Mouse (Mus musculus): ENCODE data around the gene Foxo3.

Gene Foxo3

DNA sequence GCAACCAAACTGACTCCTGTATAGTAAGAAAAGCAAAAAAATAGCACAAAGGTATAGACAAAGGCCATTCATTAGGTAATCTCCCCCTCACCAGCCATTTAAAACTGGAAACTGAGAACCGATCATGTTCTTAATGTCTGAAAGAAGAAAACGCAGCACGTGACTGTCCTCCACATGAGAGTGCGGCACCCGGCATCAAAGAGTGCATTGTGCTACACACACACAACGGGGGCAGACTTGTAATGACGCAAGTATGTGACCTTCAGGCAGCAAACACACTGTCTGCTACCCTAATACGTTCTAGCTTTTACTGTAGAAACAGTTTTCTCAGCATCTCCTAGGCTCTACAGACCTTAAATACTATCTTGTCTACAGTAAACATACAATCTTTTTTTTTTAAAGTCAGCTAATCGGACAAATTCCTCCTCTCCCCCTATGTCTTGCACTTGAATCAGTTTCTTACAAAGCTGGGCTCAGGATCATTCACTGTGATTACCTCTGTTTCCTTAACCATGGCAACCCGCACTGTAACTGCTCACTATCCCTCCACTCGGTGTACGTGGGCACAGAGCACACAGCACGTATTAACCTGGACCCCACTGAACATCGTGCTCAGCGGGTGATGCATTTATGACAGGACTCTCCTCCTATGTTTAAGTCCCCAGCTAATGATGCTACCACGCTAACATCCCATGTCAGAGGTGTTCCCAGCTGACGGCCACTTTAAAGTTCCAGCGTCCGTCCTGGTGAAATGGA lies 55.2 kb downstream of the Foxo3 start:
- no peak for DNase-seq

DNA sequence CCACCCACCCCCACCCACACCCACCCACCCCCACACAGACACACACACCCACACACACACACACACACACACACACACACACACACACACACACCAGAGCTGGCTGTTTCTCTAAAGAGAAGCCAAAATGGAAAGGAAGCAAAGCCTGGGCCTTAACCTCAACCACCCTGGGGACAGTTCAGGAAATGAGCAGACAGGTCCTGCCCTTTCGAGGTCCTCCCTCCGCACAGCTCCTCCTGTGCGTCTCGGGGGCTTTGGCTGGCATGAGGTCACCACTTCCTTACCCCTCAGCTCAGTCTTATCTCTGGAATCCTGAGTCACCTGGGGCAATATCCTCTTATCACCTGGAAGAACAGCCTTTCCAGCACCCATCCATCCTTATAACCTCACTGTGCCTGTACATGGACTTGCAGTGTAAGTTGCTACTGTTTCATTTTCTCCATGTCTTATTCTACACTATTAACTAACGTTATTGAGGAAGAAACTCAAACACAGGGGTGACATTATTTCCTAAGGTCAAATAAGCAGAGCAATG lies 56.1 kb downstream of the Foxo3 start:
- no peak for DNase-seq

DNA sequence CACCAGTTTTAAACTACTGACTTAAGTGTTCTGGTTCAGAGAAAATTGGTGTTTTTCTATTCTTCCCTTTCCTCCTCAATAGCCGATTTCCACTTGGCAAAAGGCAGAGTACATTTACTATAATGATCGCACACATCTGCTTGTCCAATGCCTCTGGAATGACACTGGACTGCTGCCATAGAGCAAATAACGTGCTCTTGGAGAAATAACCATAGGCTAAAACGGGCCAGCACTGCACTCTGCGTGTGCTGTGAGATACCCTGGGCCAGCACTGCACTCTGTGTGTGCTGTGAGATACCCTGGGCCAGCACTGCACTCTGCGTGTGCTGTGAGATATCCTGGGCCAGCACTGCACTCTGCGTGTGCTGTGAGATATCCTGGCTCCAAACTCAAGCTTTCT lies 65.1 kb downstream of the Foxo3 start:
- DNase-seq: peak; percentile 63

DNA sequence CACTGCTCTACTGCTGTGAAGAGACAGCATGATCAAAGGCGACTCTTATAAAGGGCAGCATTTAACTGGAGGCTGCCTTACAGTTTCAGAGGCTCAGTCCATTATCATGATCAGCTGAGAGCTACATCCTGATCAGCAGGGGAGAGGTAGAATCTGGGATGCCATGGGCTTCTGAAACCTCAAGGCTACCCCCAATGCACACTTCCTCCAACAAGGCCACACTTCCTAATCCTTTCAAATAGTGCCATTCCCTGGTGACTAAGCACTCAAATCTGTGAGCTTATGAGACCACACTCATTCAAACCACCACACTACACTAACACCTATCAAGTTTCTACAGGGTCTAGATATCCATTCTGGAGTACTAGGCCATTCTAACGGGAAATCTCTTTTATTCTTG lies 65.9 kb downstream of the Foxo3 start:
- DNase-seq: no peak

DNA sequence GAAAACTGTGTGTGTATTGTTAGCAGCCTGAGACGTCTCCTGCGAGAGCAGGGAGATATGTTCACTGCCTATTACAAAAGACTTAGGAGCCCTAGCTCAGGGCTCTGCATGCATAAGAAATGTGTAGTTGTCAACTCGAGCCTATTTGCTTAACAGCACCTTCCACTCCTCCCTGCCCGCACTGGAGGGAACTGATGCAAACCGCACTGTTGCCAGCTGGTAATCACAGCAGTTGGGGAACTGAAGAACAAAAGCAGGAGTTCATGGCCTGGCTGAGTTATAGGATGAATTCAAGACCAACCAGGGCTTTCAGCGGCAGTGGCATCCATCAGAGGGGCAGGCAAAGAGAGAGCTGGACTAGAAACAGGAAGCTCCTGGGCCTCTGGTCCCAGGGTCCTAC lies 66.7 kb downstream of the Foxo3 start:
- DNase-seq: no peak

DNA sequence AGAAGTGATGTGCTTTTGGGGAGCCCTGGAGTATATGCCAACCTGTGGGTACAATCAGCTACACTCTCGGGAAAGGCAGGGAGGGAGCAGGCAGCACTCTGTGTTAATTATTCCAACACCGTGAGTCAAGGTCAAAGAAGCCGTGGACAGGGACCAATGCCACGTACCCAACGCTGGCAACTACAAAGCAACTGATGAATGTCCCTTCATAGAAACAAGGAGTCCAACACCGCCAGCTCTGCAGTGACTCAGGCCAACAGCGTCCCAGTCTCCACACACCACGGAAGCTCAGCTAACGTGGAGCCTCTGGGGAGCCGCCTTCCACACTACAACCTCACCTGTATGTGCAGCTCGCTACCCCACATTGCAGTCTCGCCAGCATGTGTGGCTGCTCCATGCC lies 68.9 kb downstream of the Foxo3 start:
- no peak for DNase-seq

DNA sequence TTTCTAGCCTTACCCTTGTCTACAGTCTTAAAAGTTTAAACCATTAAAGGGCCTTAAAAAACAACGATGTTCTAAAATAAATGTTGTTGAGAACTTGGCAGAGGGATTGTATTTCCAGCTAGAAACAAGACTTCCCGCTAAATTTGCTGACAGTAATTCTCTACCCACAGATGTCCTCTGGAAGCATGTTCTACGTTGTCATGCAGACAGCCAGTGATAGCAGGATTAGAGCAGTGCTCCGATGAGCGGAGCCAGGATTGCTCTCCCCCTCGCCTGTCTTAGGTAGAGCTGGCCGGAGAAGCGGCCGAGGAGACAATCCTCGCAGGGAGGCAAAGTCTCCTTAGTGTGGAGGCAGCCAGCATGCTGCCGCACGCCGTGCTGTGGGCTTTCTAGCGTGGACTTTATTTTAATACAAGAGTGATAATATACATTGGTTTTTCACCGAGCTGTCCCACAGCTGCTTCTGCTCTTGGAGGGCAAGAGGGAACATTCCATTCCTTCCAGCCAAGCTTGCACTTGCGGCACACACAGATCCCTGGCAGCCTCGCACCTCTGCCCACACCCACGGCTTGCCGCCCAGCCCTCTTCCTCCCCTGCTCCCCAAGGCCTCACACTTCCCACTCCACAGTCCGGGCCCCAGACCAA lies 71.7 kb downstream of the Foxo3 start:
- DNase-seq: peak; percentile 74

DNA sequence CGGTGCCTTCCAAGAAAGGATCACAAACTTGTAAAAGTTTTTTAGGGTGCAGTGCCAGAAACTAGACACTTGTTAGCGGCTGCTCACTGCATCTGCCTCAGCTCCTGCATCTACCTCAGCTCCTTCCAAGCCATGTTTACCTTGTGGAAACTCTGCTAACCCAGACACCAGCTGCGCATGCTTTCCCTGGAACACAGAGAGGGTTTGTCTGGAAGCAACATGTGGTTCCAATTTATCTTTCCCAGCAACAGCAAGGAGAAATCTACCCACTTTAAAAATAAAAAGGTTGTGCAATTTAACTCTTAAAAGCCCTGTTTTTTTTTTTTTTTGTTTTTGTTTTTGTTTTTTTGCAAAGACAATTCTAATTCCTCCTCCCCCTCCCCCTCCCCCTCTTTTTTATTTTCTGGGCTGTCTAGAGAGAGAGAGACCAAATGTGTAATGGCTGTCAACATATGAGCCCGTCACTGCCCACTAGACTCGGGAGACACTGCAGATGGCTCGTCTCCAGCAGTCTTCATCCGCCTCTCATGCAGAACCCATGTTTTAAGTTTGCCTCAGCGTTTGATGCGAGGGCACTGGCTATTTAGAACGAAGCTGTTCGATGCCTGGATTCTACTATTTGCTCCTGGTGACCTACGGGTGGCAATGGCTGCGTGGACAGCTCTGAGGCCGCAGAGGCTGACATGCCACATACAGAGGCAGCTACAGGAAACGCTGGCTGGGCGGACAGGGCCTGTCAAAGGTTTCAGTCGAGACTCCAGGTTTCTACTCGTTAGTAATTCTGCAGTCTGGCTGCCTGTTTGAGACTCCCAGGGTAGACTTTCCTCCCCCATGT lies 73.0 kb downstream of the Foxo3 start:
- DNase-seq: no peak

DNA sequence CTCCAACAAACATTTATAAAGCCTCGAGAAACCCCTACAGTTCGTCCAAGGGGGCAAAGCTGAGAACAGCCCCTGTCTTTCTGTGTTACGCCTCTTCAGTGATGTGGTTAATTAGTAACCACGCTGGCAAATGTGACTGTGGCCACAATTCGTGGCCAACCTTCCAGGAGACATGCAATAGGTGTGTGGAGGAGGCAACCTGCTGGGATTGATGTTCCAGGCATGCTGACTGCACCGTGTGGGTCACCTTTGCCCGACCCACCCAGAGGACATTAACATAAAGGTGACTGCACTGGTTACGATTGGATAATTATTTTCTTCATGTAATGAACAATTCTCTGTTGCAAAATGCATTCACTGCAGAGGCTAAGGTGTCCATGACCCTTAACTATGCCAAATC lies 74.0 kb downstream of the Foxo3 start:
- DNase-seq: no peak

DNA sequence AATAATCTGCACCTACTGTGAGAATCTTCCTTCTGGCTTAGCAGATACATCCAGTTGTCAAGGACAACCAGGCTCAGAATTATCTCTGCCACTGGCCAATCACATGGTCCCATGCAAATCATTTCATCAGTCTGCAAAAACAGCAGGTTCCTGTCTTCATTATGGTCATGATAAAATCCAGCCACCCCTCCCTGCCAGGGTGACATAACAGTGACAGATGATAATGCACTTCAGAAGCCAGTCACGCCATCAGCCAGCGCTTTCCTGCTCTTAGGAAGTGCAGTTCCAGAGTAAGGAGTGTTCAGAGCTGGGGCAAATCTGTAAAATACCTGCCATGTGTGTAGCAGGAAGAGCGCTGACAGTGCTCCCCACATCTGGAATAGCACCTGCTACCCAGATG lies 77.1 kb downstream of the Foxo3 start:
- DNase-seq: peak; percentile 58

DNA sequence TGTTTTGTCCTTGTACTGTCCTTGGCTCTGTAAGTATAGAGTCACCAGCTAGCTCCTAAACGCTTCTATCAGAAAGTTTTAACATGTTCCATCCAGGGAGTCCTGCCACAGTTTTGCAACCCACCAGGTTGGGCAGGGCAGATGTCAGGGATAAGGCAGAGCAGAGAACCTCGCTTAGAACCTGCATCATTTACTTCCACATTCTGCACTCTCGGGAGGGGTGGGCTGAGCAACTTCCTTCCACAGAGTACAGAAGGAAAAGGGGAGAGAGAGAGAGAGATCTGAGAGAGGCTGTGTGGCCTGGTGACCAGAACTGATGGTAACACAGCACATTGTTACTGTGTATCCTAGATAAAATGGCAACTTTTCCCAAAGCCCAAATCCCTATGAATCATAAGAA lies 77.9 kb downstream of the Foxo3 start:
- no peak for DNase-seq

DNA sequence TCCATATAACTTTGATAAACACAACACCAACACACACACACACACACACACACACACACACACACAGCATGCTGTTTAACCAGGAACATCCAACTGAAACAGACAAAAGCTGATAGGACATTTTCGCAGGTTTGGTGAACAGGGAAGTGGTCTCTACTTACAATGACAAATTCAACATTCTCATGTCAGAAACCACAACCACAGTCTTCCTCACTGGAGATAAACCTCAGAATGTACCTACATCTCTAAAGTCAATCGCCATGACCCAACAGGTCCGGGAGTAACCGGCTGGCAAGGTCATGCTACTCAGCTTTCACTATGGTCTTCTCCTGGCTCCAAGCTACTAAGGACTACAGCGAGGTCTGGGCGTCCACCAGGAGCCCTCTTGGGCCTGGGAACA lies 81.8 kb downstream of the Foxo3 start:
- no peak for DNase-seq

DNA sequence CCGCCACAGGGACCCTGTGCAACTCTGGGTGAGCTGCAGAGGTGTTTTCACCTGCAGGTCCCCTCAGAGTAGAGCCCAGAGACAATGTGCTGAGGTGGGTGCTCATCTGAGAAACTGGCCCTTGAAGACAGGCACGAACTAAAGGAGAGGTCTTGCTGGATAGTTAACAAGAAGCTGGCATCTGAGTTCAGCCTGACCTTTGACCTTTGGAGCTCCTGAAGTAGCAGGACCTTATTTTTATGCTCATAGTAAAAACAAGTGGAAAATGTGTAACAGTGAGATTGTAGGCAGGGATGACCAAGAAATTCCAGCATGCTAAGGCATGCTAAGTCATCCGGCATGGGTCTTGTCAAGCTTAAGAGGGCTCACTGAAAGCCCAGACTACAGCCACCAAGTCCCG lies 82.6 kb downstream of the Foxo3 start:
- DNase-seq: no peak

DNA sequence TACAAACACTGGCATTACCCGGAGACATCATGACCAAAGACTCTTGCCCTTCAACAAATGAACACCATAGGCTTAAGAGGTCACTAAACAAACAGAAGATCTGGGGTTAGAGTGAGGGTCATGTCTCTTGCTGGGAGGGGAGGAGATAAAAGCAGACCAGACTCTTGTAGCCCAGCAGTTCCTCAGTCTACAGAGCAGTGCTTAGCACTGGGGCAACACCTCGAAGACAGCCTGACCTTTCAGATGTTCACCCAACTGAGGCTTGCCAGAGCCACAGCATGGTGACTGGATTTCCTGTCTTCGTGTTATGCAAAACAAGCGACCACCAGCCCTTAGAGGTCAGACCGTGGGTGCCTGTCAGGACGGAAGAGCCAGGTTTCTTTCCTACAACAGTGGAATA lies 83.6 kb downstream of the Foxo3 start:
- no peak for DNase-seq

DNA sequence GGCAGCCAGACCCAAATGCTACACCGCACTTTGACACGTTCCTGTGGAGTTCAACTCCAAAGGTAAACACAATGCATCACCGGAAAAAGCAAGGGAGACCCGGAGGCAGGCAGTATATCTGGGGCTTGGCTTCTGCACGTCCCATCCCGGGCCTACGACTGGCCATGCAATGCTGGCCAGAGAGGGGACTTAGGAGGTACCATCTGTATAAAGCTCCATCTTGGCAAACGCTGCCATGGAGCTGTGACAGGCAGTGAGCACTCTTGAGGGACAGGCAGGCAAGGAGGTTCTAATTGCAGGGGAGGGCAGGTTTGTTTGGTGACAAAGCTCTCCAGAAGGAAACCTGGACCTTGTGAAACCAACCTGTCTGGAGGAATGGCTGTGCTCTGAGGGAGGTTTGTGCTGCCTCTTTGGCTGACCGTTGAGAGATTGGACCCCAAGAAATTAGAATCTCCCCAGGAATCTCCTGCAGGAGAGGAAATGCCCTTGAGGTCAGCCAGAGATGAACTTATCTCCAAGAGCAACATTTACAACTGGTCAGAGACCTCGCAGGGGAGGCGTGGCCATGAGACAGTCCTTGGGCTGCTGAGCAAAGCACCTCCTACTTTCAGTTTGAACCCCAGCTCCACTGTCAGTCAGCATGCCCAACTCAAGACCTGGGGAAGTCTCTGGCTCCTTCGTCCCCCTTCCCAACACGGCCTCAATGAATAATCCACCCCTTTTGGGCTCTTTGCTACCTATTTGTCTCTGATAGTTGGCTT lies 86.7 kb downstream of the Foxo3 start:
- DNase-seq: no peak

DNA sequence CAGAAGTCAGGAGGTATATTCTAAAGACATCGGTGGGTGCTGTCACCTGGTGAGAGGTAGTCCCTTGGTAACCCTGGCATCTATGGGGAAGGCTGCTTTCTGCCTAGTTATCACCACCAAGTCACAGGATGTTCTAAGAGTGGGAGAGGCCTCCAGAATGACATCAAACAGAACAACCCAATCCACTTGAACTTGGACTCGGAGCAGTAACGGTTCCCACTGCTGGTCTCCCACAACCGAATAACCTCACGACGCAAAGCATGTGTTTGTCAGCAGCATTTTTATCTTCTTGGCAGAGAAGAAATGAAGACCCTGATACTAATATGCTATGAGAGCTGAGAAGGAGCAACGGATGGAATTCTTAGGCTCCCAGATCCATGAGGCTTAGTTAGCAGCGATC lies 87.5 kb downstream of the Foxo3 start:
- no peak for DNase-seq

DNA sequence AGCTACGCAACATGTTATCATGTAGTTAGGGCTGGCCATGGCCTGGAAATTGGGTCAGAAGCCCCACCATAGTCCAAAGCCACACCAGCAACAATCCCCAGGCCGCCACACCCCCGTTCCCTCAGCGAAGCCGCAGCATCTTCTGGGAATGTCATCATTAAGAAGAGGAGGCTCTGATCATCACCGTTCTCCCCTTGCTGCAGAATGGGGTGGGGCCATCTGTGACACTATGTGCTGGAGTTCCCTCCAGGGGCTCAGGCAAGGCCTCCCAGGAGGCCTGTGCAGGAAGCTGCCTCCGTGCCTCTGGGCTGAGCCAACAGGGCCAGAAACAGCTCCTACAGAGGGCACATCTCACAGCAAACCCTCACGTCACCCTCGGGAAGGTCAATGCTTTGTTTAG lies 88.5 kb downstream of the Foxo3 start:
- DNase-seq: no peak

DNA sequence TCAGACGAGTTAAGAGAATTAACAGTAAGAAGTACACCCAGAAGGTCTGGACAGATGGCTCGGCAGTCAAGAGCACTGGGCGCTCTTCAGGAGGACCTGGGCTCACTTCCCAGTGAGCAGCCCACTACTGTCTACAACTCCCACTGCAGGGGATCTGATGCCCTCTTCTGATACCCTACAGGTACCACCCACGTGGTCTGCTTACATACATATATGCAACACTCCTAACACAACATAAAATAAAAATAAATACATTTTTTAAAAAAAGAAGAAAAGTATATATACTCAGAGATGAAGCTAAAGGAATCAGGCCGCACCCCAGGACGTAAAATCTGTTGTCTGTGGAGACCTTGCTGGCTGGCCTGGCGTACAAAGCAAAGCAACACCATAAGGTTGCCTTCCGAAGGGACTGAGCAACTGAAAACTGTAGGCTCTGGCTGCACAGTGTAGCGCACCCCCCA lies 89.6 kb downstream of the Foxo3 start:
- DNase-seq: no peak

DNA sequence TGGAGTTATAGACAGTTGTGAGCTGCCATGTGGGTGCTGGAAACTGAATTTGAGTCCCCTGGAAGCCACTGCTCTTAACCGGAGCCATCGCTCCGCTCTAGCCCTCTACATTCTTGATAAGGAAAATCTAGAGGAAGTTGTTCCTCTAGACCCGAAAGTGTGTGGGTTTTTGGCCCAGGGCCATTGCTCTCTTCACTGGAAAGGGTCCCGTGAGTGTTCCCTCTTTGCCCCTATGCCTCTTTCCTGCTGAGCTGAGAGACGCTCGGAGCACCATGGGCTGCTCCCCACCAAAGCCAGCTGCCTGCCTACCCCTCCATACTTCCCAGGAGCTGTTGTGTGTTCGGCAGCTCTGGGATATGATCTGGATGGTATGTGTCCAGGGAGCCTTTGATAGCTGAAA lies 96.2 kb downstream of the Foxo3 start:
- DNase-seq: no peak

DNA sequence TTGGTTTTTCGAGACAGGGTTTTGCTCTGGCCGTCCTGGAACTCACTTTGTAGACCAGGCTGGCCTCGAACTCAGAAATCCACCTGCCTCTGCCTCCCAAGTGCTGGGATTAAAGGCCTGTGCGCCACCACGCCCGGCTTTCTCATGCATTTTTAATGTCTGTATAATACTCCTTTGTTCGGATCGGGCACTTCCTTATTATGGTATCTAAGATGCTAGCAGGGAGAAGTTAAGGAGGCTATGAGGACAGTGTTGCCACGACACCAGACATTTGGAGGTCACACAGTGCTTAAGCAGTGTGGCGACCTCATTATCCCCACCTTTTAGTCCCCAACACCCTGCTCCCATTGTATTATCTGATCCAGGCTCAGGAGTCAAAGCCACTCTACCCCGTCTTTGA lies 97.8 kb downstream of the Foxo3 start:
- DNase-seq: no peak

DNA sequence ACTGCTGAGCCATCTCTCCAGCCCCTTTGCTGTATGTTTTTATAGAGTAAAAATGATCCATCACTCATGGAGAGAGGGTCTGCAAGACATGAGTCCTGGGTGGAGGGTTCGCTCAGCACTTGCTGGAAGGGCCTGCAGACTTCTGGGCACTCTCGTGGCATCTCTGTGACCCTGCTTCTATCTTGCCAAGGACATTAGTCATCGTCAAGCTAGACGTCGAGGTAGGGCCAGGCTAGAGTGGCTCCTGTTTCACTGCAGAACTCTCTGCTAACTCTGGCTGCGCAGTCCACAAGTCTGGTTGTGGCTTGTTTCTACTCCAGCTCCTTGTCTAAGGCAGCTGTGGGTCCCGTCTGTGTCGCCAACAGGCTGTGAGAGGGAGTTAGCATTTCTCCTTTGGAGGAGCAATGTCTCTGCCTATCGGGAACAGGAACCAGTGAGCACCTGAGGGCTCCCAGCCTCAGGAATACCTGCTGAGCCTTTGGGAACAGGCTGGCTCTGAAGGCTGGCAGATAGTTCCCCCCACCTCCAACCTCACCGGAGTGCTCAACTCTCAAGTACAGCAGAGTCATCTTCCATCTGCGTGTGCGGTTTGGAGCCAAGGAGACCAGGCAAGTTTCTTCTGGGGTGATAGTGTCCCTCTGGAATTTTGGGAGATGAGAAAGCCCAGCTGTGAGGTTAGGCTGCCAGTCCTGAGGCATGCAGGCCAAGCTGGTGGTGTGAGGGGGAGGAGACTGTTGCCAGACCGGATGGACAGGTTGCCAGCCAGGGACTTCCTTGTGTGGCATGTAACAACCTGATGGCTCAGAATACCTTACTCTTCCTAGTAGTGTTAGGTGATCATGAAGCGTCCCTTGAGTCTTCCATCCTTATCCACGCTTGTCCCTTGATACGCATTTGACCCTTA lies 98.5 kb downstream of the Foxo3 start:
- DNase-seq: peak; percentile 75

DNA sequence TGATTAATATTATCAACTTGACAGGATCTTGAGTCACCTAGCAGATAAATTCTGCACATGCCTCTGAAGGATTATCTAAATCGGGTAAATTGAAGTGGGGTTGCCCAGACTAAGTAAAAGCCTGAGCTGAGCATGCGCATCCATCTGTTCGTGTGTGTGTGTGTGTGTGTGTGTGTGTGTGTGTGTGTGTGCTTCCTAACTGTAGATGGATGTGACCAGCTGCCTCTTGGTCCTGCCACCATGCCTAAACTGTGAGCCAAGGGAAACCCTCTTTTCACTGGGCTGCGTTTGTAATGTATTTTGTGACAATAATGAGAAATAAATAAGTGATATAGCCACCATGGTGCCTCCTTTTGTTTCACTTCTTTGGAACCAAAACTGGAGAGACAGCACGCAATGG lies 102.3 kb downstream of the Foxo3 start:
- DNase-seq: no peak

All from lung, postnatal 36 days (tissue).